Mouse (Mus musculus) intestine, postnatal 0 days (tissue): ENCODE results near the gene Trip11. TPM values are rescaled to one million over a fixed set of nuclear protein-coding genes. Genes with fewer than 3 reads are reported as not detected.
A peak's percentile ranks its signal among the peaks of the same experiment; 100 is the strongest.

Experiments
- ATAC-seq: fragments of 200-750 bp; cut with Nextera tagmentation; 2 replicates; pipeline ENCODE4 v1.8.0; 2017; ENCODE audit warnings: mild to moderate bottlenecking, moderate TSS enrichment, moderate library complexity
- H3K27ac ChIP-seq: fragments of 300-500 bp; sonication (generic); 2 replicates; pipeline ENCODE4 v1.5.1; 2014; ENCODE audit warnings: mild to moderate bottlenecking, low read depth, low read length, moderate library complexity
- H3K27me3 ChIP-seq: fragments of 300-500 bp; sonication (generic); replicated peaks from 2 replicates; pipeline ENCODE4 v1.6.1; 2014; ENCODE audit warnings: low read length, mixed read lengths; ENCODE audit not compliant: control insufficient read depth, insufficient read depth
- H3K36me3 ChIP-seq: fragments of 300-500 bp; sonication (generic); 2 replicates; pipeline ENCODE4 v1.6.1; 2014; ENCODE audit warnings: mild to moderate bottlenecking, moderate library complexity; ENCODE audit not compliant: control insufficient read depth, insufficient read depth
- H3K4me1 ChIP-seq: fragments of 300-500 bp; sonication (generic); replicated peaks from 2 replicates; pipeline ENCODE4 v1.6.1; 2014; ENCODE audit warnings: antibody characterized with exemption, low read length, mixed read lengths; ENCODE audit not compliant: control insufficient read depth, insufficient read depth
- H3K4me2 ChIP-seq: fragments of 300-500 bp; sonication (generic); replicated peaks from 2 replicates; pipeline ENCODE4 v1.6.1; 2014; ENCODE audit warnings: low read depth, mild to moderate bottlenecking, moderate library complexity
- H3K4me3 ChIP-seq: fragments of 300-500 bp; sonication (generic); 2 replicates; pipeline ENCODE4 v1.5.1; 2014; ENCODE audit warnings: low read depth, low read length
- H3K9ac ChIP-seq: fragments of 300-500 bp; sonication (generic); 2 replicates; pipeline ENCODE4 v1.6.1; 2014; ENCODE audit warnings: mild to moderate bottlenecking, low read depth, low read length
- H3K9me3 ChIP-seq: fragments of 300-500 bp; sonication (generic); 2 replicates; pipeline ENCODE4 v1.6.1; 2016; ENCODE audit warnings: mixed run types; ENCODE audit not compliant: control insufficient read depth
- CTCF ChIP-seq: sonication (generic); IDR thresholded peaks from 2 replicates; pipeline ENCODE4 v1.5.1; 2016; ENCODE audit warnings: low read depth, mild to moderate bottlenecking, control low read depth, antibody characterized with exemption, moderate library complexity
- WGBS: fragments of 180-500 bp; shearing (Covaris S2); extraction: QIAGEN DNeasy Blood & Tissue Kit; methylation state at CpG from one replicate; pipeline ENCODE4 v1.1.7; 2014; 5-methylcytosine and 5-hydroxymethylcytosine counted together
- polyA plus RNA-seq: library from polyadenylated mRNA; unstranded; fragments of >200 nt; fragmentation: Nextera tagmentation; extraction: Ambion mirVana; gene quantifications from 2 replicates; pipeline ENCODE4 v1.2.1, GENCODE M21; 2015

Gene Trip11
- polyA plus RNA-seq, 1 experiment from 2014 or later, result 42.9 TPM

GRCm38 (mm10) chr12:101860256-101860655, 52.8 kb downstream of the Trip11 start:
- H3K27ac ChIP-seq, result no peak overlapping the region
- WGBS, result 83% methylated on average over 1 of the region's 1 CpGs

GRCm38 (mm10) chr12:101858011-101858410, 55.1 kb downstream of the Trip11 start:
- 92% methylated on average over 5 of the region's 5 CpGs for WGBS
- no peaks in the 10 kb centered on the region for H3K27me3 ChIP-seq
- H3K9me3 ChIP-seq, result no peaks in the 10 kb centered on the region
- ATAC-seq, result no peak
- H3K36me3 ChIP-seq, result peaks cover 35% of the 10 kb centered on the region
- TF ChIP-seq CTCF, result no peak
- H3K4me3 ChIP-seq, result no peak overlapping the region
- no peaks in the 10 kb centered on the region for H3K4me1 ChIP-seq
- H3K4me2 ChIP-seq, result no peak overlapping the region
- H3K9ac ChIP-seq, result no peak overlapping the region
- no peak overlapping the region for H3K27ac ChIP-seq

More at GRCm38 (mm10) chr12:101860256-101860655, 52.8 kb downstream of the Trip11 start:
- no peak overlapping the region for H3K4me3 ChIP-seq
- no peaks in the 10 kb centered on the region for H3K9me3 ChIP-seq
- no peak overlapping the region for H3K9ac ChIP-seq
- H3K27me3 ChIP-seq, result no peaks in the 10 kb centered on the region
- H3K4me1 ChIP-seq, result no peaks in the 10 kb centered on the region
- H3K4me2 ChIP-seq, result no peak overlapping the region
- H3K36me3 ChIP-seq, result peaks cover 29% of the 10 kb centered on the region
- no peak for TF ChIP-seq CTCF
- ATAC-seq, result no peak

GRCm38 (mm10) chr12:101854336-101854735, 58.7 kb downstream of the Trip11 start:
- ATAC-seq, result no peak
- Histone ChIP-seq H3K4me3 (no peak overlapping the region), H3K27me3 (no peaks in the 10 kb centered on the region), H3K27ac (no peak overlapping the region), H3K9me3 (no peaks in the 10 kb centered on the region), H3K9ac (no peak overlapping the region), H3K36me3 (peaks cover 10% of the 10 kb centered on the region), H3K4me1 (no peaks in the 10 kb centered on the region), H3K4me2 (no peak overlapping the region)
- 92% methylated on average over 11 of the region's 11 CpGs for WGBS
- no peak for TF ChIP-seq CTCF

GRCm38 (mm10) chr12:101851846-101852564, 61.1 kb downstream of the Trip11 start:
- 68% methylated on average over 7 of the region's 7 CpGs for WGBS
- no peak overlapping the region for H3K27ac ChIP-seq
- no peak for TF ChIP-seq CTCF

GRCm38 (mm10) chr12:101851314-101851713, 61.8 kb downstream of the Trip11 start:
- no peak for TF ChIP-seq CTCF
- Histone ChIP-seq H3K9me3 (no peaks in the 10 kb centered on the region), H3K36me3 (peaks cover 15% of the 10 kb centered on the region), H3K4me3 (no peak overlapping the region), H3K27ac (no peak overlapping the region), H3K9ac (no peak overlapping the region), H3K4me2 (no peak overlapping the region), H3K27me3 (no peaks in the 10 kb centered on the region), H3K4me1 (no peaks in the 10 kb centered on the region)
- WGBS, result 55% methylated on average over 9 of the region's 9 CpGs
- ATAC-seq, result no peak

More at GRCm38 (mm10) chr12:101851846-101852564, 61.1 kb downstream of the Trip11 start:
- peaks cover 9% of the 10 kb centered on the region for H3K36me3 ChIP-seq
- H3K27me3 ChIP-seq, result no peaks in the 10 kb centered on the region
- H3K9me3 ChIP-seq, result no peaks in the 10 kb centered on the region
- no peak overlapping the region for H3K4me3 ChIP-seq
- no peak overlapping the region for H3K9ac ChIP-seq
- H3K4me2 ChIP-seq, result no peak overlapping the region
- H3K4me1 ChIP-seq, result no peaks in the 10 kb centered on the region
- ATAC-seq, result no peak

GRCm38 (mm10) chr12:101836546-101837274, 76.4 kb downstream of the Trip11 start:
- Histone ChIP-seq H3K27ac (no peak overlapping the region), H3K4me2 (no peak overlapping the region), H3K4me3 (no peak overlapping the region), H3K36me3 (peaks cover 40% of the 10 kb centered on the region), H3K4me1 (no peaks in the 10 kb centered on the region), H3K27me3 (no peaks in the 10 kb centered on the region), H3K9ac (no peak overlapping the region), H3K9me3 (no peaks in the 10 kb centered on the region)
- WGBS, result 87% methylated on average over 10 of the region's 10 CpGs
- 0 out of 2 replicates have a peak, but pooled peaks have one; percentile 16 for TF ChIP-seq CTCF
- ATAC-seq, result no peak
